Mouse (Mus musculus): ENCODE measurements around the gene Ccdc107. TPM values are rescaled to one million over a fixed set of nuclear protein-coding genes. Genes with fewer than 3 reads are reported as not detected.

Gene Ccdc107
- polyA plus RNA-seq, 1 experiment = 367 TPM

GRCm38 (mm10) chr4:43454041-43454836, 38.5 kb upstream of the Ccdc107 start, which contains the start of gene Cd72:
Gene Cd72, minus strand, starts transcription at chr4:43454628.
- H3K4me3 ChIP-seq (ENCODE audit: control insufficient read depth, insufficient read depth, low read length) = peak within 1 kb of the TSS; percentile 38
- H3K27ac ChIP-seq (ENCODE audit: control insufficient read depth, insufficient read depth, low read length) = no peak within 1 kb of the TSS
- no peaks in the 10 kb centered on the region for H3K27me3 ChIP-seq (ENCODE audit: control insufficient read depth, insufficient read depth, low read length)
- no peaks in the 10 kb centered on the region for H3K36me3 ChIP-seq (ENCODE audit: control insufficient read depth, insufficient read depth, low read length)
- 16% methylated on average over 20 of the region's 20 CpGs for WGBS
- peaks cover 50% of the 10 kb centered on the region for H3K4me1 ChIP-seq (replicated peaks; ENCODE audit: control insufficient read depth, insufficient read depth, low read length)
- DNase-seq = no peak
- peak; percentile 11; the same call in 1 of the 2 replicates for TF ChIP-seq CTCF (IDR thresholded peaks at IDR 0.05; ENCODE audit: borderline replicate concordance, control insufficient read depth, extremely low read depth, insufficient read depth, low read length, poor library complexity)
- TF ChIP-seq POLR2A (IDR thresholded peaks at IDR 0.05; ENCODE audit: control insufficient read depth, extremely low read depth, insufficient read depth, low read length, poor library complexity) = no peak

- Histone ChIP-seq H3K27ac (ENCODE audit: control insufficient read depth, insufficient read depth, low read length) (peak overlapping the region; percentile 35), H3K27me3 (ENCODE audit: control insufficient read depth, insufficient read depth, low read length) (no peaks in the 10 kb centered on the region), H3K4me1 (replicated peaks; ENCODE audit: control insufficient read depth, insufficient read depth, low read length) (peaks cover 50% of the 10 kb centered on the region), H3K4me3 (ENCODE audit: control insufficient read depth, insufficient read depth, low read length) (no peak overlapping the region), H3K36me3 (ENCODE audit: control insufficient read depth, insufficient read depth, low read length) (no peaks in the 10 kb centered on the region)
- DNase-seq = peak; percentile 76
- 5% methylated on average over 4 of the region's 4 CpGs for whole genome bisulfite sequencing
- no peak for TF ChIP-seq CTCF (IDR thresholded peaks at IDR 0.05; ENCODE audit: borderline replicate concordance, control insufficient read depth, extremely low read depth, insufficient read depth, low read length, poor library complexity)
- no peak for TF ChIP-seq POLR2A (IDR thresholded peaks at IDR 0.05; ENCODE audit: control insufficient read depth, extremely low read depth, insufficient read depth, low read length, poor library complexity)
Observed at GRCm38 (mm10) chr4:43456470-43456869, 36.2 kb upstream of the Ccdc107 start.

GRCm38 (mm10) chr4:43457124-43457523, 35.6 kb upstream of the Ccdc107 start:
- Histone ChIP-seq H3K27ac (ENCODE audit: control insufficient read depth, insufficient read depth, low read length) (peak overlapping the region; percentile 35), H3K4me1 (replicated peaks; ENCODE audit: control insufficient read depth, insufficient read depth, low read length) (peaks cover 50% of the 10 kb centered on the region), H3K4me3 (ENCODE audit: control insufficient read depth, insufficient read depth, low read length) (no peak overlapping the region), H3K36me3 (ENCODE audit: control insufficient read depth, insufficient read depth, low read length) (no peaks in the 10 kb centered on the region), H3K27me3 (ENCODE audit: control insufficient read depth, insufficient read depth, low read length) (no peaks in the 10 kb centered on the region)
- no peak for DNase-seq
- TF ChIP-seq POLR2A (IDR thresholded peaks at IDR 0.05; ENCODE audit: control insufficient read depth, extremely low read depth, insufficient read depth, low read length, poor library complexity) = no peak
- TF ChIP-seq CTCF (IDR thresholded peaks at IDR 0.05; ENCODE audit: borderline replicate concordance, control insufficient read depth, extremely low read depth, insufficient read depth, low read length, poor library complexity) = no peak
- WGBS = 7% methylated on average over 8 of the region's 8 CpGs

- H3K4me1 ChIP-seq (replicated peaks; ENCODE audit: control insufficient read depth, insufficient read depth, low read length) = peaks cover 11% of the 10 kb centered on the region
- 98% methylated on average over 5 of the region's 5 CpGs for WGBS
- no peak overlapping the region for H3K4me3 ChIP-seq (ENCODE audit: control insufficient read depth, insufficient read depth, low read length)
- no peak for TF ChIP-seq CTCF (IDR thresholded peaks at IDR 0.05; ENCODE audit: borderline replicate concordance, control insufficient read depth, extremely low read depth, insufficient read depth, low read length, poor library complexity)
- no peak for TF ChIP-seq POLR2A (IDR thresholded peaks at IDR 0.05; ENCODE audit: control insufficient read depth, extremely low read depth, insufficient read depth, low read length, poor library complexity)
- no peaks in the 10 kb centered on the region for H3K27me3 ChIP-seq (ENCODE audit: control insufficient read depth, insufficient read depth, low read length)
- no peaks in the 10 kb centered on the region for H3K36me3 ChIP-seq (ENCODE audit: control insufficient read depth, insufficient read depth, low read length)
- DNase-seq = no peak
- H3K27ac ChIP-seq (ENCODE audit: control insufficient read depth, insufficient read depth, low read length) = no peak overlapping the region
Observed at GRCm38 (mm10) chr4:43463102-43463501, 29.6 kb upstream of the Ccdc107 start.

- Histone ChIP-seq H3K27me3 (ENCODE audit: control insufficient read depth, insufficient read depth, low read length) (no peaks in the 10 kb centered on the region), H3K4me3 (ENCODE audit: control insufficient read depth, insufficient read depth, low read length) (no peak overlapping the region), H3K27ac (ENCODE audit: control insufficient read depth, insufficient read depth, low read length) (no peak overlapping the region), H3K4me1 (replicated peaks; ENCODE audit: control insufficient read depth, insufficient read depth, low read length) (peaks cover 11% of the 10 kb centered on the region), H3K36me3 (ENCODE audit: control insufficient read depth, insufficient read depth, low read length) (no peaks in the 10 kb centered on the region)
- no peak for TF ChIP-seq POLR2A (IDR thresholded peaks at IDR 0.05; ENCODE audit: control insufficient read depth, extremely low read depth, insufficient read depth, low read length, poor library complexity)
- TF ChIP-seq CTCF (IDR thresholded peaks at IDR 0.05; ENCODE audit: borderline replicate concordance, control insufficient read depth, extremely low read depth, insufficient read depth, low read length, poor library complexity) = no peak
- DNase-seq = no peak
- WGBS = 21% methylated on average over 6 of the region's 6 CpGs
Observed at GRCm38 (mm10) chr4:43465935-43466334, 26.8 kb upstream of the Ccdc107 start.

GRCm38 (mm10) chr4:43466872-43467271, 25.8 kb upstream of the Ccdc107 start:
- Histone ChIP-seq H3K4me1 (replicated peaks; ENCODE audit: control insufficient read depth, insufficient read depth, low read length) (peaks cover 11% of the 10 kb centered on the region), H3K27me3 (ENCODE audit: control insufficient read depth, insufficient read depth, low read length) (no peaks in the 10 kb centered on the region), H3K27ac (ENCODE audit: control insufficient read depth, insufficient read depth, low read length) (no peak overlapping the region), H3K4me3 (ENCODE audit: control insufficient read depth, insufficient read depth, low read length) (no peak overlapping the region), H3K36me3 (ENCODE audit: control insufficient read depth, insufficient read depth, low read length) (no peaks in the 10 kb centered on the region)
- DNase-seq = no peak
- no peak for TF ChIP-seq CTCF (IDR thresholded peaks at IDR 0.05; ENCODE audit: borderline replicate concordance, control insufficient read depth, extremely low read depth, insufficient read depth, low read length, poor library complexity)
- no peak for TF ChIP-seq POLR2A (IDR thresholded peaks at IDR 0.05; ENCODE audit: control insufficient read depth, extremely low read depth, insufficient read depth, low read length, poor library complexity)
- 90% methylated on average over 7 of the region's 7 CpGs for WGBS
